Mouse (Mus musculus): Measurements from ENCODE around the gene Atp6v0d1. TPM values are rescaled to one million over a fixed set of nuclear protein-coding genes. Genes with fewer than 3 reads are reported as not detected.

The Atp6v0d1 gene
- polyA plus RNA-seq, 1 experiment from 2014 or later: 110 TPM

GRCm38 (mm10) chr8:105476161-105476560 lies 89.7 kb downstream of the Atp6v0d1 start:
- peaks cover 34% of the 10 kb centered on the region for H3K27me3 ChIP-seq
- peaks cover 41% of the 10 kb centered on the region for H3K4me1 ChIP-seq

GRCm38 (mm10) chr8:105475742-105476141 lies 90.1 kb downstream of the Atp6v0d1 start:
- Histone ChIP-seq H3K4me3 (no peak overlapping the region), H3K4me2 (replicated peaks) (no peak overlapping the region), H3K27me3 (peaks cover 34% of the 10 kb centered on the region), H3K27ac (replicated peaks) (no peak overlapping the region), H3K9ac (replicated peaks) (no peak overlapping the region), H3K4me1 (peaks cover 41% of the 10 kb centered on the region), H3K9me3 (no peaks in the 10 kb centered on the region), H3K36me3 (0 out of 2 replicates have a peak, but pooled peaks cover 3% of the 10 kb centered on the region)
- 91% methylated on average over 8 of the region's 8 CpGs for WGBS
- no peak for ATAC-seq (ENCODE audit: low FRiP score, low read depth)

More at GRCm38 (mm10) chr8:105476161-105476560, 89.7 kb downstream of the Atp6v0d1 start:
- Histone ChIP-seq H3K27ac (replicated peaks) (no peak overlapping the region), H3K9me3 (no peaks in the 10 kb centered on the region), H3K9ac (replicated peaks) (no peak overlapping the region), H3K4me2 (replicated peaks) (no peak overlapping the region), H3K36me3 (0 out of 2 replicates have a peak, but pooled peaks cover 3% of the 10 kb centered on the region), H3K4me3 (no peak overlapping the region)
- WGBS: 94% methylated on average over 7 of the region's 7 CpGs
- ATAC-seq (ENCODE audit: low FRiP score, low read depth): no peak

GRCm38 (mm10) chr8:105475254-105475653 lies 90.6 kb downstream of the Atp6v0d1 start:
- no peak overlapping the region for H3K27ac ChIP-seq (replicated peaks)
- ATAC-seq (ENCODE audit: low FRiP score, low read depth): no peak
- H3K27me3 ChIP-seq: peaks cover 34% of the 10 kb centered on the region
- H3K4me2 ChIP-seq (replicated peaks): no peak overlapping the region
- peaks cover 46% of the 10 kb centered on the region for H3K4me1 ChIP-seq
- 0 out of 2 replicates have a peak, but pooled peaks cover 3% of the 10 kb centered on the region for H3K36me3 ChIP-seq
- H3K9ac ChIP-seq (replicated peaks): no peak overlapping the region
- WGBS: 45% methylated on average over 4 of the region's 4 CpGs
- H3K4me3 ChIP-seq: no peak overlapping the region
- H3K9me3 ChIP-seq: no peaks in the 10 kb centered on the region

- Histone ChIP-seq H3K4me3 (no peak overlapping the region), H3K4me1 (peaks cover 51% of the 10 kb centered on the region), H3K27ac (replicated peaks) (peak overlapping the region; percentile 44), H3K9me3 (no peaks in the 10 kb centered on the region), H3K27me3 (peaks cover 34% of the 10 kb centered on the region), H3K36me3 (0 out of 2 replicates have a peak, but pooled peaks cover 3% of the 10 kb centered on the region), H3K4me2 (replicated peaks) (peak overlapping the region; percentile 19), H3K9ac (replicated peaks) (peak overlapping the region; percentile 46; the same call in 1 of the 2 replicates)
- WGBS: 39% methylated on average over 5 of the region's 5 CpGs
- ATAC-seq (ENCODE audit: low FRiP score, low read depth): no peak
Observed at GRCm38 (mm10) chr8:105474680-105475079, 91.2 kb downstream of the Atp6v0d1 start.

MicroRNAs encoded within 50 kb of the gene (microRNA counts, 519-probe panel; counts per million panel counts)
- 3,798 counts per million, percentile 21 among the panel's probes with 10 or more counts for microRNA mmu-miR-1966

Small RNA genes within 50 kb of the gene (microRNA-seq; reads per million reads assigned to microRNA genes)
- gene Mir1966: not detected

Other genes with a start within 250 kb of the Atp6v0d1 start
- 1.2 and 1.3 TPM in 2 replicates for gene Lrrc29, start 239.8 kb downstream of the Atp6v0d1 start, polyA plus RNA-seq (2016; fragmentation: Nextera tagmentation; extraction: Ambion mirVana)
- 93.7 and 96.8 TPM in 2 replicates for gene Tmem208, start 239.7 kb downstream of the Atp6v0d1 start, polyA plus RNA-seq (2016; fragmentation: Nextera tagmentation; extraction: Ambion mirVana)
- 1.1 and 2.0 TPM in 2 replicates for gene Fhod1, start 218.1 kb downstream of the Atp6v0d1 start, polyA plus RNA-seq (2016; fragmentation: Nextera tagmentation; extraction: Ambion mirVana)
- 4.6 and 5.4 TPM in 2 replicates for gene Slc9a5, start 217.2 kb downstream of the Atp6v0d1 start, polyA plus RNA-seq (2016; fragmentation: Nextera tagmentation; extraction: Ambion mirVana)
- 0.68 and 0.92 TPM in 2 replicates for gene Plekhg4, start 192.8 kb downstream of the Atp6v0d1 start, polyA plus RNA-seq (2016; fragmentation: Nextera tagmentation; extraction: Ambion mirVana)
- gene Kctd19, start 152.5 kb downstream of the Atp6v0d1 start, polyA plus RNA-seq (2016; fragmentation: Nextera tagmentation; extraction: Ambion mirVana): not detected in 2 replicates
- gene Lrrc36, start 152.5 kb downstream of the Atp6v0d1 start, polyA plus RNA-seq (2016; fragmentation: Nextera tagmentation; extraction: Ambion mirVana): 3.4 and 3.6 TPM in 2 replicates
- 86.8 and 94.2 TPM in 2 replicates for gene Tppp3, start 94.5 kb downstream of the Atp6v0d1 start, polyA plus RNA-seq (2016; fragmentation: Nextera tagmentation; extraction: Ambion mirVana)
- 29.9 and 30.9 TPM in 2 replicates for gene Zdhhc1, start 69.1 kb downstream of the Atp6v0d1 start, polyA plus RNA-seq (2016; fragmentation: Nextera tagmentation; extraction: Ambion mirVana)
- gene Hsd11b2, start 47.3 kb downstream of the Atp6v0d1 start, polyA plus RNA-seq (2016; fragmentation: Nextera tagmentation; extraction: Ambion mirVana): 20.1 and 23.5 TPM in 2 replicates
- gene Ripor1, start 39.2 kb upstream of the Atp6v0d1 start, polyA plus RNA-seq (2016; fragmentation: Nextera tagmentation; extraction: Ambion mirVana): 19.5 and 21.7 TPM in 2 replicates
- gene Ctcf, start 70.5 kb upstream of the Atp6v0d1 start, polyA plus RNA-seq (2016; fragmentation: Nextera tagmentation; extraction: Ambion mirVana): 157 TPM in 2 replicates
- gene Agrp, start 71.3 kb upstream of the Atp6v0d1 start, polyA plus RNA-seq (2016; fragmentation: Nextera tagmentation; extraction: Ambion mirVana): 1.3 TPM in 1 of 2 replicates, not detected in the other
- gene Carmil2, start 120.2 kb upstream of the Atp6v0d1 start, polyA plus RNA-seq (2016; fragmentation: Nextera tagmentation; extraction: Ambion mirVana): 8.7 and 9.0 TPM in 2 replicates
- gene Acd, start 135.1 kb upstream of the Atp6v0d1 start, polyA plus RNA-seq (2016; fragmentation: Nextera tagmentation; extraction: Ambion mirVana): 82.8 and 89.5 TPM in 2 replicates
- 31.7 and 32.7 TPM in 2 replicates for gene Pard6a, start 135.1 kb upstream of the Atp6v0d1 start, polyA plus RNA-seq (2016; fragmentation: Nextera tagmentation; extraction: Ambion mirVana)
- 0.27 TPM in 1 of 2 replicates, not detected in the other for gene 4933405L10Rik, start 141.6 kb upstream of the Atp6v0d1 start, polyA plus RNA-seq (2016; fragmentation: Nextera tagmentation; extraction: Ambion mirVana)
- gene Enkd1, start 142.2 kb upstream of the Atp6v0d1 start, polyA plus RNA-seq (2016; fragmentation: Nextera tagmentation; extraction: Ambion mirVana): 28.6 and 32.6 TPM in 2 replicates
- 52.9 and 58.8 TPM in 2 replicates for gene Gfod2, start 192.6 kb upstream of the Atp6v0d1 start, polyA plus RNA-seq (2016; fragmentation: Nextera tagmentation; extraction: Ambion mirVana)